Mouse (Mus musculus) spleen, postnatal 10 days (tissue): Measurements from ENCODE around the gene Gm7879.

Source experiments
- DNase-seq, 2 experiments: peaks; one replicate each; pipeline ENCODE4 v3.0.0; 2021 to 2022; ENCODE audit warnings: low spot score in 2 of 2

Gene Gm7879

DNA sequence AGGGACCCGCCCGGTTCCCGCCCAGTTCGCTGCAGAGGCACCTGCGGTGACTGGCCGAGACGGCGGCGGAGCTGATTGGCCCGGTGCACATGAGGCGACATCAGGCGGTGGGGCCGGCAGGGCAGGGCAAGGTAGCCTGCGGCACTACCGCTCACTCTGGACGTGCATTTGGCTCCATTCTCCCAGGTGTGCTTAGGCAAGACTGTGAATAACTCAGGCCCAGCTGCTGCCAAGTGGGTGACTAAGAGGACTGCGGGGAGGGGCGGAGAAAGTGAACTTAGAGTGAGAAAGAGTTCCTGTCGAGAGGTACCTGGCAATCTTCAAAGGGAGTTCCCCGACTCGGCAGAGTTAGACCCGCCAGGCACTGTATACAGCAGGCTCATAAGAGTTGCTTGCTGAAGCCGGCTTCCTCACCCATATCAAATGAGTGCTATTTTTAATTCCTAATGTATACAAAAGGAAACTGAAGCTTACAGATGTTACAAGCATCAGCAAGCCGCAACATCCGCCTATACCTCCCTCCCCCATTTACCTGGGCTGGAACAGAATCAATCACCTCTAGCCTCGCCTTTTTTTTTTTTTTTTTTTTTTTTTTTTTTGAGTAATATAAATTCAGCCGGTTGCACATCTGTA lies 35.3 kb downstream of the Gm7879 start:
- peak; percentile 47 to 78 for DNase-seq

DNA sequence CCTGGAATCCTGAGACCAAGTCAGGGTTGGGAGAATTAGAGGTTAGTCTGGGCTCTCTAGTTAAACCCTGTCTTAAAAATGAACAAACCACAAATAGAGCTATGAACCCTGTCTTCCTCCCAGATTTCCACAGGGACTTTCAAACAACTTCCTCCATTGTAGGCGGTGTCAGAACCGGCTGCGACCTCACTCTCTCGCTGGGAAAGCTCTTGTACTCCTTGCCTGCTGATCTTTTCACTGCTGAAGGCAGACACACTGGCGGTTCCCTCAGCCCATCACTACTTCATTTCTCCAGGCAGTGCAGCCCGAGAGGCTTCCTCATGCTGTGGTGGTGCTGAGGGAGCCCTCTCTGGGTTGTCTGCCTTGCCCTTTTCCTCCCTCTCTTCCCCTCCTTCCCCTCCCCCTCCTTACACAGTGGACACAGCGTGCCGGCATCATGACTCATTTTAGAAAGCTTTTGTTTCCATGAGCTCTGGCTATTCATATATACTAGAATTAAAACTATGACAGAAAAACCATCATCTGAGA lies 35.9 kb downstream of the Gm7879 start:
- peak; percentile 10 to 22 for DNase-seq

DNA sequence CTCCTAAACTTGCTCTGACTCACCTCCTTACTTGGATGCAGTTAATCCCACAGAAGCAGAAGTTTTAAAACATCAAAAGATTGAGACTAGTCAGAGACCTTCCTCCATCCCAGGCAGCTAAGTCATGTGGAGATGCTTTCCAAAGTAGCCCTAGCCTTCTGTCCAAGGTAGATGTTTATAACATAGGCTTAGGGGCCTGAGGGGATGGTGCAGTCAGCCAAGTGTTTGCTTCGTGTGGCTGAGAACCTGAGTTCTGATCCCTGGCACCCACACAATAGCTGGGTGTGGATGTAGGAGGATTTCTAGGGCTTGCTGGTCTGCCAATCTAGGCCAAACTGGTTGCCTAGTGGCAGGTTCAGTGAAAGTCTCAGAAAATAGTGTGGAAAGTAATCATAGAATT lies 40.3 kb downstream of the Gm7879 start:
- no peak for DNase-seq

DNA sequence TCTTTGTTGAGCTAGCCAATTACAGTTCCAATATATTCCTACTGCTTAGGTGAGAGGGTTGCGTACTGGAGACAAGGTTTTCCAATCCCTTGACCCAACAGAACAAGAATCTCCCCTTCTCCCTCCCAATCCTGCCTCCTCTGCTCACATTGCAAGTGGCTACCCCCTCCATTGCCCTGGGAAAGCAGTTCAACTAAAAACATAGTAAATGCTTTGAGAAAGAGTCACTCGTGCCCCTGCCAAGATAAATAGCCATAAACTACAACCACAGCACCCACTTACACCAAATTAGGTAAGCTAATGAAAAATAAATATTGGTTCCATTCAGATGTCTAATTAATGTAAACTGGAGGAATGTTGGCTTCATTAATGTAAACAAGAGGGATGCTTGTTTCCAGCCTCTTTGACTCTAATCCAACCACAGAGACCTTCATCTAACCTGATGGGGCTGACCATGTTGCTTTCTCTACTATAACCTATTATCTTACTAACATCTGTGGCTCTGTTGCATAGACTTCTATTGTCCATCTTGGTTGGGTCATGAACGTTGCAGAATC lies 47.0 kb downstream of the Gm7879 start:
- DNase-seq, result no peak

DNA sequence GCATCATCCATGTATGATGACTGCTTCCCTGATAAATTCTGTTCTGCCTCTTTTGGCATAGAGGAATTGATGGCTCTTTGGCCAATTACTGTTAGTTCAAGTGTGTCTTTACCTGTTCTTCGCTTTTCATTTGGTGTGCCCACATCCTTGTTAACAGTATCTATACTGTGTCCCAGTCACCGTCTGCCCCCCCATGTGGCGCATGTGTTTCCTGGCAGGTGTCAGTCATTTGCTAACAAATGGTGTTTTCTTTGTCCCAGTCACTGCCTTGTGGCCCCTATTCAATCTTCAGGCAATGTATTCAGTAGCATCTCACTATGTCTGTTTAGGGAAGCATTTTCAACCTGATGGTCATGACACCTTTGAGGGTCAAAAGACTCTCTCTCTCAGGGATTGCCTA lies 48.1 kb downstream of the Gm7879 start:
- DNase-seq, result no peak
